Mouse (Mus musculus): ENCODE results near the gene Pawr.
"Not testable (repeated sequence)": the region's sequence is repeated elsewhere in the genome, so short reads cannot be mapped to it uniquely, and the experiment has no call there.

Gene Pawr

DNA sequence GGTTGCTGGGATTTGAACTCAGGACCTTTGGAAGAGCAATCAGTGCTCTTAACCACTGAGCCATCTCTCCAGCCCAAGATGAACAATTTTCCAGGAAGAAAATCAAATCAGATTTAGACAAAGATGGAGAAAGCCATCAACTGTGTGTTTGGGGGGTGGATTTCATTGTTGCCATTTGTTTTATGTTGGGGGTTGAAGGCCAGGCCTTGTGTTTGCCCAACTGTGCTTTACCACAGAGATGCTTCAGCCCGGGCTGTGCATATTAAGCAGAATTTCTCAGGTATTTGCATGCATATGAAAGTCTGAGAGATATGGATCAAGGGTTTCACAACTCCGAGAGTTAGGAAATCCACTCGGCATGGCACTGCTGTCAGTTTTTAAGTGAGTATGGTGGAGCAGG is 20.5 kb upstream of the Pawr start:
- DNase-seq (ENCODE audit: extremely low read depth, insufficient read length, low spot score), result no peak

DNA sequence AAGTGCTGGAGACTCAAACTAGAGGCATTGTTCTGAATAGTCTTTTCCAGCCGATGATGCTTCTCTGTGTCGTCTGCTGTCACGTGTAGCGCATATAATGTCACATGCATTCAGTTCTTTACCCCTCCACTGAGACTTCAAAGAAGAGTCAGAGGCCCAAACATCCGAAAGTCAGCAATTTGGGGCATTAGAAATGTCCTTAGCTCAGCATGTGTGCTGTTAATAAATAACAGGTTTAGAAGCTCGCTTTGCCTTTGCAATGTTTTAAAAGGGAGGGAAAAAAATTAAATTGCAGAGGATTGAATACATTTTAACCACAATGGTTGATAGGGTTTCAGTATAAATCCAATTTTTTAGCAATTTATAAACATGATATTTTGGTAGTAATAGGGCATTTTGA is 18.1 kb upstream of the Pawr start:
- no peak for DNase-seq (ENCODE audit: extremely low read depth, insufficient read length, low spot score)

DNA sequence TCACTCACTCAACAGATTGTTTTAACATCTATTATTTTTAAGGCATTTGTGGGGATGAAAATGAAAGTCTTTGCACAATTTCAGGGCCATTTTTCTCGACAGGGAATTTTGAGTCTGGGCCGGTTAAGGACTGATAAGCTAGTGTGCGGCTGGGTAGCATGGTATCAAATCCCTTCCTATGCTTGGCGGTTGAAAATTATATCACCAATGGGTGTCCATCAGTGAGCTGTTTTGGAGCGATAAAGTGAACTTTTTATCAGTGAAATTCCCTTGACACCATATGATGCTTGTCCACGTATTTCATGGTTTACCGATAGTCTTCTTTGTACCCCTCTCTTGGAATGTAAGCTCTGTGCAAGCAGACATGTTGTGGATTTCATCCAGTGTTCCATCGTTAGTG is 17.5 kb upstream of the Pawr start:
- no peak for DNase-seq (ENCODE audit: extremely low read depth, insufficient read length, low spot score)

- DNase-seq (ENCODE audit: extremely low read depth, insufficient read length, low spot score), result no peak
These were observed 16.7 kb upstream of the Pawr start for GRCm38 (mm10) chr10:108315236-108315635.

DNA sequence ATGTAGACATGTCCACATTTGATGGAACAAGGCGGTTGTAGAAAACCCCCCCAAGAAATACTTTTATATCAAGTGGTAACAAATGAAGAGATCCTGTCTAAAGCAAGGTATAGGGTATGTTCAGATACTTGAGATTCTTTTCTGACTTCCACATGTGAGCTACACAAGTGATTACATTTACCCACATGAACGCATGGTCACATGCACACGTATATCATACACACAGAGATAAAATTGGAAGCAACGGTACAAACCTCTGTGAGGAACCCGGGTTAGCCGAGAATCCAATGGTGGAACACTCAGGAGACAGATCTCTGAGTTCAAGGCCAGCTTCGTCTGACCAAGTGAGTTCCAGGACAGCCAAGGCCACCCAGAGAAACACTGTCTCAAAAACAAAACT is 3.6 kb upstream of the Pawr start:
- DNase-seq (ENCODE audit: extremely low read depth, insufficient read length, low spot score), result no peak

GRCm38 (mm10) chr10:108328983-108329382 is 2.9 kb upstream of the Pawr start:
- DNase-seq (ENCODE audit: extremely low read depth, insufficient read length, low spot score), result no peak

- DNase-seq (ENCODE audit: extremely low read depth, insufficient read length, low spot score), result no peak
These were observed 2.1 kb upstream of the Pawr start for GRCm38 (mm10) chr10:108329771-108330170.

GRCm38 (mm10) chr10:108330964-108331363 is 957 bp upstream of the Pawr start:
- no peak for DNase-seq (ENCODE audit: extremely low read depth, insufficient read length, low spot score)

DNA sequence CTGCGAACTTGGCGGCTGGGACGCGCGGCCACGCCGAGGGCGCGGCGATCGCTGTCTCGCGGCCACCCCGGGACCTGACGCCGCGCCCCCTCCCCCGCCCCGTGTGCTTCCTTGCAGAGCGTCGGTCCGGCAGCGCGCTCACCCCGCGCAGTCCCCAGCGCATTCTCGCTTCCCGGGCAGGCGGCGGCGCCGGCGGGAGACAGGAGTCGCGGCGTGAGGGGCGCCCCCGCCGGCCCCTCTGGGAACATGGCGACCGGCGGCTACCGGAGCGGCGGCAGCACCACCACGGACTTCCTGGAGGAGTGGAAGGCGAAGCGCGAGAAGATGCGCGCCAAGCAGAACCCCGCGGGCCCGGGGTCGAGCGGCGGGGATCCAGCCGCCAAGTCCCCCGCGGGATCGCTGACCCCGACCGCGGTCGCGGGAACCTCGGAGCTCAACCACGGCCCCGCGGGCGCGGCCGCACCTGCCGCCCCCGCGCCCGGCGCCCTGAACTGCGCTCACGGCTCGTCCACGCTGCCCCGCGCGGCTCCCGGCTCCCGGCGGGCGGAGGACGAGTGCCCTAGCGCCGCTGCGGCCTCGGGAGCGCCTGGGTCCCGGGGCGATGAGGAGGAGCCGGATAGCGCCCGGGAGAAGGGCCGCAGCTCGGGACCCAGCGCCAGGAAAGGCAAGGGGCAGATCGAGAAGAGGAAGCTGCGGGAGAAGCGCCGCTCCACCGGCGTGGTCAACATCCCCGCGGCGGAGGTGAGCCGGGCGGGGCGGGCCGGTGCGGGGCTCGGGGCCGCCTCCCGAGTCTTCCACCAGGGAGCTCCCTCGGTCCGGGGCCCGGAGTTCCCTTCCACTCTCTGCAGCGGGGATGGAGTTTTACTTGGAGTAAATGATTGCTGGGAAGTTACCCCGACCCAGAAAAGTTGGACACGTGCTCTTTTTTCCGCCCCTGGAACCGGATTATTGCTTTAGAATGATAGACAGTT is 935 bp downstream of the Pawr start:
- DNase-seq (ENCODE audit: extremely low read depth, insufficient read length, low spot score), result peak; percentile 62

GRCm38 (mm10) chr10:108333642-108334041 is 1.7 kb downstream of the Pawr start:
- DNase-seq (ENCODE audit: extremely low read depth, insufficient read length, low spot score), result peak; percentile 37

DNA sequence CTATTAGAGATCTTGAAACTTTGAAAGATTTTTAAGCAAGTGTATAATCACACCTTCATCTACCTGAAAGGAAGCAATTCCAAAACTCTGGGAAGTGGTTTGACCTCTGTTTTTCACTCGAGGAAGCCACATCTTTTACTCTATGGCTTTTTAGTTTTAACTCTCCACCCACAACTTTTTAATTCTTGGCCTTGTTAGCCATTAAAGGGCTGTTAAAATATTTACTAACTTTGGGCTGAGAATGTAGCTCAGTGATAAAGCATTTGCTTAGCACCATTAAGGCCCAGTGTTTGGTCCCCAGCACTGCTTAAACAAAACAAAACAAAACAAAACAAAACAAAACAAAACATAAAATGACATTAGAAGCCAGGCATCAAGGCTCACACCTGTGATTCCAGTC is 2.2 kb downstream of the Pawr start:
- no peak for DNase-seq (ENCODE audit: extremely low read depth, insufficient read length, low spot score)

DNA sequence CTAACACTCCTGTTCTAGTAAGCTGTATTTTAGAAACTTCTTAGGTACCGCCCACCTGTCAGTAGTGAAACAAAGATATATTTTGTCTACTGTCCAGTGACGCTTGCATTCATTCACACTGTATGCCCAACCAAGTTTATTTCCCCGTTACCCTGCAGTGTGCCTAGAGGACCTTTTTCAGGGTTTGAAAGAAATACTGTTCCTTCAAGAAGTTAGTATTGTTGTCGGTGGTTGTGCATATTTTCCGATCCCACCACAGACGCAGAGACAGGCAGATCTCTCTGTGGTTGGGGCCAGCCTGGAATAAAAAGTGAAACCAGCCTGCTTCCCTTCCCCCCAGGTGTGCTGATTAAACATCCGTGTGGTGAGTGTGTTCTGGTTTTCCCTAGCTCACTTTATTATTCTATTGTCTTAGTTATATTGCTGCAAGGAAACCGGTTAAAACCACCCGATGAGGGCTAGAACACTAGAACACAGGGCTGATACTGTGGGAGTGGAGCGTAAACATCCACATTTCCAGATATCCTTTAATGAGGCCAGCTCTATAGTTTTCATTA is 3.9 kb downstream of the Pawr start:
- DNase-seq (ENCODE audit: extremely low read depth, insufficient read length, low spot score), result no peak

- DNase-seq (ENCODE audit: extremely low read depth, insufficient read length, low spot score), result peak; percentile 57
These were observed 4.7 kb downstream of the Pawr start for GRCm38 (mm10) chr10:108336581-108336980.

GRCm38 (mm10) chr10:108338055-108338961 is 6.4 kb downstream of the Pawr start:
- peak; percentile 72 for DNase-seq (ENCODE audit: extremely low read depth, insufficient read length, low spot score)

GRCm38 (mm10) chr10:108339118-108339517 is 7.2 kb downstream of the Pawr start:
- DNase-seq (ENCODE audit: extremely low read depth, insufficient read length, low spot score), result no peak

DNA sequence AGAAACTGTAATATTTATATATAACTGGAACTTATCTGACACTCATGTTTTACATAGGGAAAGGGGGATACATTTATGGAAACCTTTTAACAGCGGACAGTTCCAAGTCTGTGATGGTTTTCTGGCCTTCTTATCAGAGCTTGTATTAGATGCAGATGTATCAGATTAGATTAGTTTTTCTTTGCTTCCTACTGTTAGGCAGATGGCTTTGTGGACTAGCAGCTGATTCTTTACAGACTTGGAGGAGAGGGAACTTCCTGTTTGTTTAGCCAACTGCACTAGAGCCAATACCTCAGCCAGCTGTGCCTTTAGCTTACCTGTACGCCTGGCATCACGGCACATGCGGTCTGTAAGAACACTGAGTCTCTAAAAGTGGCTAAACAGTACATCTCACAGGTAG is 8.0 kb downstream of the Pawr start:
- DNase-seq (ENCODE audit: extremely low read depth, insufficient read length, low spot score), result no peak

GRCm38 (mm10) chr10:108343734-108344133 is 11.8 kb downstream of the Pawr start:
- DNase-seq (ENCODE audit: extremely low read depth, insufficient read length, low spot score), result no peak

DNA sequence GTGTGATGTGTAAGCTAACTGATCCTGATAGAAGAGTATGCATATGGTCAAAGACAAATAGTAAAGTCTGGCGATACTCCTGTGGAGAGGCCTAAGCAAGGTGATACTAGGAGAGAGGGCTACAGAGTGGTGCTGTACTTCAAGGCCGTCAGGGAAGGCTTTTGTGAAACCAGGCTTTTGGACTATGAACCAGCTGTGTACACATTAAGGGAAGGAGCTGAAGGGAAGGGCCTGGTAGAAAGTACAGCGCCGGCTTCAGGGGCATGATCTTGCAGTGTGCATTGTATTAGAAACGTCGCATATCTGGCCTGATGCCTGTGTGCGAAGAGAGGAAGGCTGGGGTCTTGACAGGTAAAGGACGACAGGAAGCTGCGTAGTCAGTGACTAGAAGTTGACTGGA is 13.2 kb downstream of the Pawr start:
- DNase-seq (ENCODE audit: extremely low read depth, insufficient read length, low spot score), result no peak

DNA sequence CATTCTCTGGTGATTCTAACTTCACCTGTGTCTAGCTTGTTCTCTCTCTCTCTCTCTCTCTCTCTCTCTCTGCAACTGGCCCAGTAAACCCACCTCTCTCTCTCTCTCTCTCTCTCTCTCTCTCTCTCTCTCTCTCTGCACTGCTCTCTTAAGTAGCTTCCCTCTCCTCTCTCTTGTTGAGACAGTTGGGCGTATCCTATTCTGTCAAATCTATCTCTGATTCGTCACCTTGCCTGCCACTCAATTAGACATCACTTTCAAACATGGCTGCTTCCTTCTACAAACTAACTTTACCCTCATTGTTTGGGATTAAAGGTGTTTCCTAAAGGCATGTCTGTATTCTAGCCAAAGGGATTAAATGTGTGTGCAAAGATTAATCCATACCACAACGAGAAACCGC is 14.4 kb downstream of the Pawr start:
- not testable (repeated sequence) for DNase-seq (ENCODE audit: extremely low read depth, insufficient read length, low spot score)

DNA sequence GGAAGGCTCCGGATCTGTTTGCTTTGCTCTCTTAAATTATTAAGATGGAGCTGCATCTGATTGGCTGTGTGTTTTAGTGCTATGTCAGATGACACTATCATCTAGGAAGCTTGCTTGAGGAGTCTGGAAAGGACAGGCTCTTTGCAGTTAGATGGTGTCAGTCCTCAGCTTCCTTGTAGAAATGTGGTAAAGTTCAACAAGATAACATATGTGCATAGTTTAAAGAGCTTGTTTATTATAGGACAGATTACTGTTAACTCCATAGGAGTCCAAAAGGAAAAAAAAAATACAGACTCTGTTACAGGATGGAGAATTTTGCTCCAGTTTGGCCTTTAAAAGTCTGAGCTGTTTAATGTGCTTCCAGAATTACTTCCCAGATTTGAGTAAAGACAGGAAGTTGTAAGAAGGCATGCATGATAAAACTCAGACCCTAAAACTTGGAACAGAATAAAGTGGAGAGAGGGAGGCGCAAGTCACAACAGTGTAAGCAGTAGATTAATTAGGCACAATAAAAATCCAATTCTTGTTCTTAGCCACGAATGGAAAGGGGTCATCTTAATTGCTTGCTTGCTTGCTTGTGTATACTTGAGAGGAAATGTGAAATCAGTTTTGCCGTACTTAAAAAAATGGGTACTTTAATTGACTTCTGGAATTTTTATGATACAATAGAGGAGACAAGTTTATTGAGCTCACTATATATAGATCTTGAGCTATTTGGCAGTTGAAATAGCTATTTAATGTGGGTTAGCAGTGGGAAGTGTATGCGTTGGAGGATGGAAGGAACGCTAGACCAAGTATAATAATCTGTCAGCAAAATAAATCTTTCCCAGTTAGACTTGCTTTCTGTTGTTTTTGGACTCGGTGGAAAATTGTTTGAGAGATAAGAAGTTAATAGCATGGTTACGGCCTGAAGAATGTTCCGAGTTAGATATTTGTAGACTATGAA is 18.5 kb downstream of the Pawr start:
- no peak for DNase-seq (ENCODE audit: extremely low read depth, insufficient read length, low spot score)
